Mouse (Mus musculus): Measurements from ENCODE around the gene Ifnar1.

Ifnar1 gene

DNA sequence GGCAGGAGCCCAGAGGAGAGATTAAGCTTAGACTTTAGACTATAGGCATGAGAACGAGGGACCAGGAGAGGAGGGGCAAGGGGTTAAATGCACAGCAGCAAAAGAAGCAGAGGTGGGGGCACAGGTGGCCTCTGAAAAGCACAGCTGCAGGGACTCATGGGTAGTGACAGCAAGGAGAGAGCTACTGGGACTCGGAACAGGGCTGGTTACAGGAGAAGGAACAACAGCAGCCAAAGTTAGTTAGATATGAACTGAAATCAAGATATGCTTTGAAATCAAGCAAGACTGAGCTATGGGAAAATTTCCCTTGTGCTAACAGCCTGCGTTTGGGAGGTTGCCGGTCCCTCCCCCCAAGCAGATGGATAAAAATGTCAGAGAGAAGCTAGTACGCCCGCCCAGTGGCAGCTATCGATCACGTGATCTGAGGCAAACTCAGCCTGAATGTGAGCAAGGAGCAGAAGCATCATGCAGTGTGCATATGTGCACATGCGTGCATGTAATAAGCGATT is 56.6 kb downstream of the Ifnar1 start:
- no peak for DNase-seq (ENCODE audit: low spot score)

- no peak for DNase-seq (ENCODE audit: low spot score)
Measured at GRCm38 (mm10) chr16:91543619-91544018, 58.6 kb downstream of the Ifnar1 start.

- peak; percentile 92 for DNase-seq (ENCODE audit: low spot score)
Measured at GRCm38 (mm10) chr16:91545597-91546281, 60.7 kb downstream of the Ifnar1 start.

DNA sequence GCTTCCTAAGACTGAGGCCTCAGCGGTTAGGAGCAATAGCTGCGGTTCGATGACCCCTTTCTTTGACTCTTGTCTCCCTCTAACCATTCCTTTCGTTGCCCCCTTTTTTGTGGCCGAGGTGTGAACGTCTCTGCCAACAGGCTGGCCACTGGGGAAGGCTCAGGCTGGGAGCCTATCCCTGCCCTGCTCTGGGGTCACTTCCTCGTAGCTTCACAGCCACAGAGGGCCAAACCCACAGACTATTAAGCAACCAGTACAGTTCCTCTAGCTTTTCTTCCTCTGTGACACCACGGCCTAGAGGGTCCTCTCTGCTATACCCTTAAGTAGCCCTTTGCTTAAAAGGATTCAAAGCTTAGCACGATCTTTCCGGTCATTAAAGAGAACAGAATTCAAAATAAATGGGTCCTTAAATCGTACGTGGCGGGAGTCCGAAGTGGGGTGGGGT is 61.4 kb downstream of the Ifnar1 start:
- peak; percentile 50 for DNase-seq (ENCODE audit: low spot score)

DNA sequence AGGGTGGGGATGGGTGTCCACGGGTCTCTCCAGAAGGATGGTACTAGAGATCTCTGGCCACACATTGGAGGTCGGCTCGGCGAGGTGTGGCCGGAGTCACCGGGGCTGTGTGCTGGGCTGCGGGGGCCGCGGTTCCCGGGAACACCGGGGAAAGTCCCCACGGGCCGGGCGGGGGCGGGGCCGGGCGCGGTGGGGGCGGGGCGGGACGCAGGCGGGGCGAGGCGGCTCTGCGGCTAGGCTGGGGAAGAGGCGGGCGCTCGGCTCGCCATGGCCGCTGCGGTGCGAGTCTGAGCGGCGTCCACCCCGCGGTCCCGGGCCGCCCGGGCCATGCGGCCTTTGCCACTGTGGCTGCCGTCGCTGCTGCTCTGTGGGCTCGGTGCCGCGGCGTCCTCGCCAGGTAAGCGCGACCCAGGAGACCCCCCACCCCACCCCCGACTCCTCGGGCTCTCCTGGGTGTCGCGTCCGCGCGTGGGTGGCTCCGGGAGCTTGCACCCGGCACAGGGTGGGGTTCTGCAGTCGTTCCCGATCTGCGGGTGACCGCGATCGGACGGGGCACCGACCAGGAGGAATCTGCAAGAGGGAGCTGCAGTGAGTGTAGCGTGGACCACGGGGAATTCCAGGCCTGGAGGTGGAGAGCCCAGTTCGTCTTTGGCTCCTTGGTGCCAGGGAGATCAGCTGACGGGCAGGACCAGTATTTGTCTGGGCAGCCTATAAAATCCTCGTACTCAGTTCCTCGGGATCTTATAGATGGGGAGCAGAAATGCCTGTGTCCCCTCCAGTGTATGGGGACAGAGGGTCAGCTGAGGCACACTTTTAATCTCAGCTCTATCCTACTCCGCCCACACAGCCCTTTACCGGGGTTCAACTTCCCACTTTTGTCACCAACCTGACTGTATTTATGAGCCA is 62.1 kb downstream of the Ifnar1 start, which contains the start of gene Ifngr2:
Gene Ifngr2, plus strand, starts transcription at position 237 of the 906 bp plus-strand sequence.
- DNase-seq (ENCODE audit: low spot score) = peak; percentile 52

- DNase-seq (ENCODE audit: low spot score) = no peak
Measured at GRCm38 (mm10) chr16:91547974-91548373, 62.9 kb downstream of the Ifnar1 start.

GRCm38 (mm10) chr16:91548586-91548985 is 63.5 kb downstream of the Ifnar1 start:
- no peak for DNase-seq (ENCODE audit: low spot score)

- no peak for DNase-seq (ENCODE audit: low spot score)
Measured at GRCm38 (mm10) chr16:91548996-91549395, 64.0 kb downstream of the Ifnar1 start.

DNA sequence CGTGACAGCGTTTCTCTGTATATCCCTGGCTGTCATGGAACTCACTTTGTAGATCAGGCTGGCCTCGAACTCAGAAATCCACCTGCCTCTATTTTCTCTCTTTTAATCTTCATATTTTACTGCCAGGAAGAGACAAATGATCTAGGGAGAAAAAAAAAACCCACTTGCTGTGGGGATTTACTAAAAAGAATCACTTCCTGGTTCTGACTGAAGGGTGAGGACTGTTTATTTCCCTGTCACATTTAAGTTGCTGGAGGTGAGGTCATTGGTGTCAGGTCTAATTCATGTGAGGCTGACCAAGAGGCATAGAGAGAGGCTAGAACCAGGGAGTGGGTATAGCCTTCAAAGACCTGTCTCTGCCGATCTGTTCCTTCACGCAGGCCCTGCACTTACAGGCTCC is 64.6 kb downstream of the Ifnar1 start:
- no peak for DNase-seq (ENCODE audit: low spot score)

DNA sequence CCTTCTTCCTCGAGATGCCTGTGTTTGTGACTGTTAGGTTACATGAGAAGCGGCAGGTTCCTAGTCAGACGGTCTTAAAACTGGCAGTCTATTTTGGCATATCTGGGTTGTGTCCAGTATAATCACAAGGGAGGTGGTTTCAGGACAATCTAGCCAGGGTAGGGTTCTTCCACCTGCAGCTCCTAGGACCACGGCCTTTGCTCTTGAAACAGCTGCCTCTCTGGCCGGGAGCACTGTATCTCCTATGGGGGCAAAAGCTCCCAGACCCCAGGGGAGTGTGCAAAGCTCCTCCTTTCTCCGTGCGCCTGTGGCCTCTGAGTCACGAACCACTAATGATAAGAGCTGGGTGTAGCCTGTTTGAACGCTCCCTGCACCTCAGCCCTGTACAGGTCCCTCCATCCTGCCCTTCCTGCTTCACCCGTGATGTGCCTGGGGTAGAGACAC is 66.1 kb downstream of the Ifnar1 start:
- peak; percentile 57 for DNase-seq (ENCODE audit: low spot score)

- no peak for DNase-seq (ENCODE audit: low spot score)
Measured at GRCm38 (mm10) chr16:91552072-91552471, 67.0 kb downstream of the Ifnar1 start.

GRCm38 (mm10) chr16:91553625-91554024 is 68.6 kb downstream of the Ifnar1 start:
- no peak for DNase-seq (ENCODE audit: low spot score)

- DNase-seq (ENCODE audit: low spot score) = no peak
Measured at GRCm38 (mm10) chr16:91555017-91555605, 70.1 kb downstream of the Ifnar1 start.

- DNase-seq (ENCODE audit: low spot score) = no peak
Measured at GRCm38 (mm10) chr16:91556659-91557058, 71.6 kb downstream of the Ifnar1 start.
